Mouse (Mus musculus) T-helper 1 cell (primary cell): ENCODE data around the gene Dcbld2.

ENCODE experiments used
- in situ Hi-C: fragments of 300-600 bp; cut with MboI, MseI; formaldehyde crosslinking; loops from one replicate; pipeline ENCODE4 v1.15.1; 2025; ENCODE audit warnings: high pct_unique_total_duplicates

Gene Dcbld2

DNA sequence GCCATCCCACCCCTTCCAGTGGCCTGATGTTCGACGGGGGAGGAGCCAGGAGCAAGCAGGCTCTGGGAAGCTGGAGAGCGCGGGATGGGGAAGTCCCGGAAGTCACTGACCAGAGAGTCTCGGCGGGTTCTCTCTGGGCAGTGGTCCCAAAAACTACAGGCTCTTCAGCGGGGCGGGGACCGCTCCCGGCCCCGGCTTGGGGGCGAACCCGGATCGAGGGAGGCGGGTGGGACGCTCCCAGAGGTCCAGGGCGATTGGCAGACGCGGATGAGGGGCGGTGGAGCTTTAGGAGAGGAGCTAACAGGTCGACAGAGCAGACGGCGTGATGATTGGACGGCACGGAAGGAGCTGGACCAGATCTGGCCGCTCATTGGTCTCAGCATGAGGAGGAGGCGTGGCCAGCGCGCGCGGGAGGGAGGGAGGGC, at the start of gene Dcbld2:
Gene Dcbld2, plus strand, starts transcription at position 382 of the 425 bp plus-strand sequence.
- in situ Hi-C loops = no loop called here

DNA sequence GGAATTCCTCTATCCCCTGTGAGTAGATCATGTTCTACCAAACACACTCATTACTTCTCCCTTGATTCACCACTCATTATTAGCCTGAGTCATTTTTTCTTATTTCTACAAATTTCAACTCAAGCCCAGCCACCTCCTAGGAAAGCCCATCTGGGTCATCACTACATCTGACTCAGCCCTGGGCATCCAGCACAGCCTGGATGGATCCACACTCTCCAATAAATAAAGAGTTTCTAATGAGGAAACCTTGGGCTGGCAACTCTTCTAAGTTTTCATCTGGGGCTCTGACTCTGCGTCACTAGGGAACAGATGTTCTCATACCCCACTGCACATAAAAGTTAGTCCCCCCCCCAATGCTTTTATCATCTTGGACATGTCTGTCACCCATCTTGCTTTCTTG, 31.1 kb upstream of the Dcbld2 start:
- in situ Hi-C loops = no loop called here

DNA sequence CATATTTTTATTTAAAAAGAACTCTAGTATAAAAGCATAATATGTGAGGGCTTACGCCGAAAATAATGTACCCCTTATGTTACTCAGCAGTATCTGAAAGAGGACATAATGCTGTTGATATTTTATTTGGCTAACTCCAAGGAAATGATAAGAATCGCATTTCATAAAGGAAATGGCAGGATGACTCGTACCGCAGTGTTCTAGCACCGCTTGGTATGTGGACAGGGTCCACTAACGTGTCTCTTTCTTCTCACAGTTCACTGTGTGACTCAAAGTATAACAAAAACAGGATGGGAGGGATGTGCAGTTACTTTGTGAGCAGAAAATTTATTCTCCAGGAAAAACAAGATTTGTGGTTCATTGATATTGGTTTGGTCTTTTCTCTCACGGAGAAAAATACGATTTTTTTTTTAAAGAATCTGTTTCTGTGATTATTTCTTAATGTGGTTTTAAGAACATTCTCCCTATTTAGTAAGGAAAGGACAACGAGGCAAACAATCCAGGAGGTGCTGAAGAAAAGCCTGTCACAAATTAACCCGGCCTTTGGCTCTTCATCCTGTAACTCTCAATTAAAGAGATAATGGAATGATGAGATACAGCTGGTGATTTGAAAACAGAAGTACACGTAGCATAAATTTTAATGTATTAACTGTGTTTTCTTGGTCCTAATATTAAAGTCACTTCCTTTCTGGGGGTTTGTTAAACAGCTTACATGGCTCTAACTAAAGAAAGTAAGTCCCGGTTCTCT, 30.3 kb upstream of the Dcbld2 start:
- in situ Hi-C loops = no loop called here

DNA sequence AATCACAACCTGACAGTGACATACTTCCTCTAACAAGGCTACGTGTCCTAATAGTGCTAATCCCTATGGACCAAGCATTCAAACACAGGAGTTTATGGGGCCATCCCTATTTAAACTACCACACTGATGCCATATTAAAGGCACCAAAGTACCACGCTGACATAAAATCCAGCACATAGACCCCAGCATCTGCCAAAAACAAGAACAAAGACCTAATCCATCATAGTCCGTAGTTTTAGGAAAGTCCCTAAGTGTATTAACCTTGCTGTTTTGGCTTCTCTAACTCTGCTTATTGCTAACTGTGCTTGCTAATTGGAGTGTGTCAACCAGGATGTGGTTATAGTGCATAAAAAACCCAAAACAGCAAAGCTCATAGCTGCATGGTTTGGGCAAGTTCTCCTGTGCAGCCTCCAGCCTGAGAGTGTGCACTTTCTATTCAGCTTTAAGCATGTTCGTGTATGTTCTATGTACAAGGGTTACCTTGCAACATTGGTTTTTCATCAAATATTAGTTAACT, 21.9 kb upstream of the Dcbld2 start:
- in situ Hi-C loops = no loop called here

DNA sequence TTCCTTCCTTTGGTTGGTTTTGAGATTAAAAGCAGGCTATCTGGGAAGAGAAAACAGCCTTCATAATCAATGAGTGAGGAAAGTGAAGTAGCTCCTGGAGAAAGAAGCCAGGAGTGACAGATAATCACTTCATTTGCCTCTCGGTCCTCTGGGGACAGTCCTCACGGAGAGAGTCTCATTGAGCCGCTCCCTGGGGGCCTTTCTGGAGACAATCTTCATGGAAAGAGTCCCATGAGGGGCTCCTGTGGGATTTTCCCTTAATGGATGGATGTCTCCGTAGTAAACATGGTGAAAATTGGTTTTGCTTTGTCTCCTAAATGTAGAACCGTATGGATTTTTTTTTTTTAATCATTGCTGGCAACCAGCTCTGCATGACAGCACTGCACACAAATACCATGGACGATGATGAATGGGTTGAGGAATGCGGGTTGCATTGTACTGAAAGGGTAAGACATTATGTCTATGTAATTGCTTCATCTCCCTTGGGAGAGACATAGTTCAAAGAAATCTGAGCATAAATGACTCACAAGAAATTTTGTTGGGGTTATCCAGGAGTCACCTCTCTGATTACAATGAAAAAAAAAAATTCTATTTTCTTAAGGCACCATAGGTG, 19.0 kb upstream of the Dcbld2 start:
- in situ Hi-C loops = no loop called here

DNA sequence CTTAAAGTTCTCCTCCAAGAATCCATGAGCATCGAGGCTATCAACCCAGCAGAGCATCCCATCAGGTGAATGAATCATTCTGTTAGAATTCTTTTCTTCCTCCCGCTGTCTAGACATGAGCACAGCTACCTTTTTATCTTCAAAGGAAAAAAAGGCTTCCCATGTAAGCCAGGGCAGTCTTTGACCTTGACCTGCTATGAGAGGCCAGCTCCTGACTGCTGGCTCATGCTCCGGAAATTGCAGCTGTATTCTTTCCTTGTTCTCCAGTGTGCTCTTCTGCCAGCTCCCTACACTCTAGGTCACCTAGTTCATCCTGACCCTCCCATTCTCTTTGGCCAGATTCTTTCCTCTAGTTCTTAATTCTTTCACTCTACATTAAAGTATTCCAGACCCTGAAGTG, 15.2 kb upstream of the Dcbld2 start:
- in situ Hi-C loops = no loop called here

DNA sequence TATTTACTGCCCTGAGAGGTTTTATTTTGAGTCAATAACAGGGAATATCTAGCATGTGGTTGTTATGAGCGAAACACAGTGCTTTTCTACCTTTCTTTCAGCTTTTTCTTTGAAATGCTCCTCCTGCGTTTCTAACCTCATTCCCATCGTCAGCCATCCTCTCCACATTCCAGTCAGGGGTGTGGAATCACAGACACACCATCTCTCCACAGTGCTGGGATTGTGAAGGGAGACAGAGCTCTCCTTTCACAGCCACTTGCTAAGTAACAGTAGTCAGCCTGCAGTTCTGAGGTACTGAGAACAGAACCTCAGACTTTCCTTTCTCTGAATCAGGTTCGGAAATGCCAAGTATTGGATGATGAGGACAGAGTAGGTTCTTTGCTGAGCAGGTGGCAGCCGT, 14.1 kb upstream of the Dcbld2 start:
- in situ Hi-C loops = no loop called here

DNA sequence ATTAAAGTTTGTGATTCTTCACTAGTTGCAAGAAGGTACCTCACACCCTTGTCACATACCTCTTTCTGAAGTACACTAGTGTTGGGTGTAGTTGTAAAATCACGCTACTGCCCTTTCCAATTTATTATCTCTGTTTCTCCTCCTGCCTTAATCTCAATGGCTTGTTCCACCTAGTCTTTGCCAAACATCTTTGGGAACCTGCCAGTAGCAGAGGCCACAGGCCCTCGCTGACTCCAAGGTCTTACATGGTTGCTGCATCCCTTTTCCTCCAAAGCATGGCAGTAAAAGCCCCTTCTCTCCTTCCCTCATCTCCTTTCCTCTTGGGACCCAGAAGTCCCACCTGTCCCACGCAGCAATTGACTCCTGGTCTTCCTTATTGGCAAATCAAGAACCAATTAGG, 9.6 kb upstream of the Dcbld2 start:
- in situ Hi-C loops = no loop called here

DNA sequence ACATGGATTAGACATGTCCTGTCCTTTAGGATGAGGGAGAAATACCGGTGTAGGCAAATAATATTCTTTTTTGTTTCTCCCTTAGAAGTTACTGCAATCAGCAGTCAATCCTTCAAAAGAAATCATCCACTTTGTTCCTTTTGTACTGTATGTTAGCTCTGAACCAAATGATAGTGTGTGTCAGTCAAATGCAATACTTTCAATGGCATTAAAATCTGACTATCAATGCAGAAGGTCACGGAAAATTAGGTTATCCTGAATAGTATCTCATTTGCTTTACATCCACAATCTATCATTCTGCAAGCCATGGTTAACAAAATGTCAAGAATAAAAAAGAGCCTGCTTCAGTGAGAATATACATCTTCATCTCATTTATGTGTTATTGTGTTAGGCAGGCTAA, 7.2 kb upstream of the Dcbld2 start:
- in situ Hi-C loops = no loop called here

DNA sequence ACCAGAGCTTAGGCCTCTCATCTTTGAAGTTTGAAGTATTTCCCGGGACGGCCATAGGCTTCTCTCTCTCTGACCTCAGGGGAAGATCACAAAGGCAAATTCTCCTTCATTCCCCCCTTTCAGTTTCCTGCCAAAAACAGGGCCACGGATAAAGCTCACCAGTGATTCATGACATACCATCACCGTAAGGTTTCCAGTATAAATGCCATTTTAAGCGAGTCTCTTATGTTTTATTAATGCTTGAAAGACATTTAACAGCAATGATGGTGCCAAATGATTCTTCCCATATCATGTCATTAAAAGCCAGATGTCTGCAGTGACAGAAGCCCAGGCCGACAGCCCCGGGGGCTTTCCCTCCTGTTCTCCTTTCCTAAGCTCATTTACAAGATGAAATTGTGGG, 3.6 kb upstream of the Dcbld2 start:
- in situ Hi-C loops = no loop called here

DNA sequence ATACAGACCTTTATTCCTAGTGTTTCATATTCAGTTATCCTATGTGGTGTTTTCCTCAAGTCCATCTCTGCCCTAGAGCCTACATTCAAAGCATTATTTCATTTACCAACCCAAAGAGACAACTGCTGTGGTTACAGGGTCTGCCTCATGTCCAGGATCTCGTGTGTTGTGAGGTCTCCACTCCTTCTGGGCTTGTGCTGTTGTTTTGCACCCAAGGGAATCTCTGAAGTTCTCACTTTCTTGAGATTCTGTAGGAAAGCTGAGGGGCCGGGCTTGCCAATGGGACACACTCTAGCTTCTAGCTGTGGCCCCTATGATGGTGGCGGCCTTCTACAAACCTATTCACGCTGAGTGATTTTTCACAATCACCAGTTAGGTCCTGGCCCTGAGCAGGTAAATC, 3.0 kb upstream of the Dcbld2 start:
- in situ Hi-C loops = no loop called here

DNA sequence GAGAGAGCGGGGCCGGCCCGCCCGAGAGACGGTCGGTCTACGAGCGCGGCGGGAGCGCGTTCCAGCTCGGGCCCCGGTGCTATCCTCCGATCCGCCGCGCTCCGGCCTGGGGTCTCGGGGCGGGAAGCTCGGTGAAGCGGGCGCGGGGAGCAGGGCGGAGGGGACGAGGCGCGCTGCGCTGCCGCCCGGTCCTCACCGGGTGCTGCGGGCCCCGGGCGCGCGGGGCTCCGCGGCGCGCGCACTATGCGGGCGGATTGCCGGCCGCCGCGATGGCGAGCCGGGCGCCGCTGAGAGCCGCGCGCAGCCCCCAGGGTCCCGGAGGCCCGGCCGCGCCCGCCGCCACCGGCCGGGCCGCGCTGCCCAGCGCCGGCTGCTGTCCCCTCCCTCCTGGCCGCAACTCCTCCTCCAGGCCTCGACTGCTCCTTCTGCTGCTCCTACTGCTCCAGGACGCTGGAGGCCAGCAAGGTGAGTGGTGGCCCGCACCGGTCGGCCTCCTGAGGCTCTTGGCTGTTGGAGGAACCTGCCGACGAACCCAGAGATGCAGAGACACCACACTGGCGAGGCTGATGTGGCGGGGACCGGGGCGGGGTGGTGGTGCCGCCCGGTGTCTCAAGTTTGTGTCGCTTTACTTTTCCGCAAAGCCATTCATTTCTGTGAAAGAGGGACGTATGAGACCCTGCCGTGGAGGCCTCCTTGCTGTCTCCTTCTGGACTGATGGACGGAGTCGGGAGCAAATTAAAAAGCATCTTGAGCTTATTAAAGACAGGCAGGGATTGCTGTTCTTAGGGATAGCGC, 441 bp downstream of the Dcbld2 start:
- in situ Hi-C loops = no loop called here

DNA sequence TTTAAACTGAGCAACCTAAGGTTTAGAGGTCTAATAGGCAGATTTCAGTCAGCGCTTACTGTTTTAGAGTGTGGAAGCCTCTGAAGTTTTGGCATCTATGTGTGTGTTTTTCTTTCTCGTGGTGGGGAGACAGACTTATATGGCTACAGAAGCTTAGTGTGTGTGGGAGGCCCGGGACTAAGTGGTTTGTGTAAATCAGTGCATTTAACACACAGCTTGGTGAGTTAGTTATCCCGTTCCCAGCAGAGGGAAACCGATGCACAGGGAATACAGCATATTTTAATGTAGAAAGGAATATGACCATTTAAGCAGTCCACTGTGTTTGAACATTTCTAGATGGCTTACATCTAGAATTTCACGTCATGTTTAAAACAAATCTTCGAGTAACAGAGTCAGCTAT, 1.6 kb downstream of the Dcbld2 start:
- in situ Hi-C loops = no loop called here

DNA sequence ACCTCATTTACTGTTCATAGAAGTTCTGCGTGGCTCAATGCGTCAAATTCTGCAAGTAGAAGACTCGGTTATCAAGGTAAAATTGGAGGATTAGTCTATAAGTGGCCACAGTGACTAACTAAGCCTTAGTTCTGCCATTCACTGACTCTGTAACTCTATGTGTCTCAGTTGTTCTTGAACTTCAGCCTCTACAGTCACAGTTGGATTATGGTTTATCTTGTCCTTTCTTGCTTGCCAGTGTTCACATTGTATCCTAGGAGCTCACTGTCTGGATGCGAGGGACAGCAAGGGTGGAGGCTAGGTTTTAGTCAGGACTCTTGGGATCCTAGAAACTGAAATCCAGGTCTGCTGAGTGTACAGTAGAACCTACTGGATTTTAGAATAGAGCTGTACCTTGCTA, 6.6 kb downstream of the Dcbld2 start:
- in situ Hi-C loops = no loop called here

DNA sequence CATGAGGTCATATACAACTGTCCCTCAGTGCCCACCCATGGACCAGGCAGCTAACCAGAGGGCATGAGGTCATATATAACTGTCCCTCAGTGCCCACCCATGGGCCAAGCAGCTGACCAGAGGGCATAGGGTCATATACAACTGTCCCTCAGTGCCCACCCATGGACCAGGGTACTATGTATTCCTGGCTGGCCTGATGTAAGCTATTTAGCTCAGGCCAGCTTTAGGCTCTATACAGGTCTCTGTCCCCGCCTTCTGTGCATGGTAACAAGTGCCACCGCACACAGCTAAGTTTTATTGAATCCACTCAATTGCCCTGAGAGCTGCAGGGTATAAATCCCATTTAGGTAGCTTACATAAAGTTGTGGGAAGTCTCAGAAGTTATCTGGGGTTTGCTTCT, 7.3 kb downstream of the Dcbld2 start:
- in situ Hi-C loops = no loop called here

DNA sequence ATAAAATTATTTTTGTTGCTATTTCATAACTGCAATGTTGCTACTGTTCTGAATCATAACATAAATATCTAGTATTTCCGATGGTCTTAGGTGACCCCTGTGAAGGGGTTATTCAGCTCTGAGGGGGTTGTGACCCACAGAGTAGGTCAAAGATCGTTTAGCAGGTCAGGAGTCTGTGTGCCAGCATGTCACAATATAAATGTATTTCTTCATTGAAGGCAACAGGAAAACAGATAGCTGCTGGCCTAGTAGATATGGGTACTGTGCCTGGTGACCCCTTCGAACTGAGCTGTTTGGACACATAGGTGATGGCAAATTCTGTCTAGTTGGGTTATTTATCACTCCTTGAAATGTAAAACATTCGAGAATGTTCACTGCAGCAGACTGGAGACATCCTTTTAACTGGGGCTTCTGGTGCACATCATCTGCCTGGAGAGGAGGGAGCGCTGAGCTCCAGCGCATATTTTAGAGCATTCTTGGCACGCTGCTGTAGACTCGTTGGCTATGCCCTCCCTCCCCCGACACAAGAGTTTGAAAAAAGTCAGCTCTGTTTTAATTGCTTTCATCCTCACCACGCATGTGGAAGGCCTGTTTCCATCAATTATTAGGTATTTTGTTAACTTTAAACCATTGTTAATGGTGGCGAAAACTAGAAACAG, 13.6 kb downstream of the Dcbld2 start:
- in situ Hi-C loops = no loop called here

DNA sequence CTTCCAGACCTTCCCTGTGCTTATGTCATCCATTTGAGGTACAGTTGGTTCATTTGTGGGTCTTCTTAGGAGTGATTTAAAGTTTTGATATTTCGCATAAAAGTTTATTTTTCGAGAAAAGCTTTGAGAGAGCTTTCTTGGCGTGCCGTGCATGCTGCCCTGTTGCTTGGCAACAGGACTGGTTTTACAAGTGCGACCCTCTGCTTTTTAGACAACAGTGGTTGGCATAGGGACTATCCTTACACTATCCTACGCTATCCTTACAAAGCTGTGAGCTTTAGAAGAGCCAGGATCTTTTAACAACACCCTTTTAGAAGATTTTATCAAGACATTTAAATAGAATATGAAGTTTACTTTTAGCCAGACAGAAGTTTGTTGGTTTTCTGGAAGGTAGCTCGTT, 22.0 kb downstream of the Dcbld2 start:
- in situ Hi-C loops = loop anchor here (25.0 kb wide), 1 partner anchor 982 kb away; the partner anchor contains the start of gene Gabrr3

DNA sequence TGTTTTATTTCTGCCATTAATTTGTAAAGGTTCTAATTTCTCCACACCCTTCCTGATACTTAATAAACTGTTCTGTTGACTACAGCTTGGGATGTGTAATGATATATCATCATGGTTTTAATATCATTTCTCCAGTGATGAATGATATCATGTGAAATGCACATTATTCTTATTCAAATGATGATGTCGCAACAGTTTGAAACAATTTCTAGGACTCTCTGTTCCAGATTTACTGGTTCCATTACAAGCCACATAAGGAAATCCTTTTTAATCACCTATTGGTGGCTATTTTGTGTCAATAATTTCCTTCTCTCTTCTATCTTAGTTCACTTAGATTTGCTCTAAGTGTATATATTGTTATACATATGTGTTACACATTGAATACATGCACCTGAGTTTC, 24.1 kb downstream of the Dcbld2 start:
- in situ Hi-C loops = loop anchor here (25.0 kb wide), 1 partner anchor 980 kb away; the partner anchor contains the start of gene Gabrr3

DNA sequence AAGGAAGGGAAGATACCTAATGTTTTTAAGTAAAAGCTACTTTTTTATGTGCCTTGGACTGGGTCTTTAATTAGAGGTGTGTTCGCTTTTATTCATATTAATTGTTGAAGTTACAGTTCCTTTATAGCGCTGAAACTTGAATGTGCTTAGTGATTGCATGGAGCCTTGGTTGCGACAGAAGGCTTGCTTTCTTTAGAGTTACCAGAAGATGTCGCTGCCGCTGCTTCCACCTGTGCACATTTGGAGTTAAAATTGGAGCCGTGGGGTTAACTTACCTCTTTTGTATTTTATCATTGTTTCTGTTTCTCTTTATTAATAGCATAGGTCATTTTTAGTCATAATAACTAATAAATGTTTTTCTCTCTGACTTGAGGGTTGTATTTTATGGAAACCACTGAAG, 36.5 kb downstream of the Dcbld2 start:
- in situ Hi-C loops = loop anchor here (25.0 kb wide), 1 partner anchor 968 kb away; the partner anchor contains the start of gene Gabrr3

DNA sequence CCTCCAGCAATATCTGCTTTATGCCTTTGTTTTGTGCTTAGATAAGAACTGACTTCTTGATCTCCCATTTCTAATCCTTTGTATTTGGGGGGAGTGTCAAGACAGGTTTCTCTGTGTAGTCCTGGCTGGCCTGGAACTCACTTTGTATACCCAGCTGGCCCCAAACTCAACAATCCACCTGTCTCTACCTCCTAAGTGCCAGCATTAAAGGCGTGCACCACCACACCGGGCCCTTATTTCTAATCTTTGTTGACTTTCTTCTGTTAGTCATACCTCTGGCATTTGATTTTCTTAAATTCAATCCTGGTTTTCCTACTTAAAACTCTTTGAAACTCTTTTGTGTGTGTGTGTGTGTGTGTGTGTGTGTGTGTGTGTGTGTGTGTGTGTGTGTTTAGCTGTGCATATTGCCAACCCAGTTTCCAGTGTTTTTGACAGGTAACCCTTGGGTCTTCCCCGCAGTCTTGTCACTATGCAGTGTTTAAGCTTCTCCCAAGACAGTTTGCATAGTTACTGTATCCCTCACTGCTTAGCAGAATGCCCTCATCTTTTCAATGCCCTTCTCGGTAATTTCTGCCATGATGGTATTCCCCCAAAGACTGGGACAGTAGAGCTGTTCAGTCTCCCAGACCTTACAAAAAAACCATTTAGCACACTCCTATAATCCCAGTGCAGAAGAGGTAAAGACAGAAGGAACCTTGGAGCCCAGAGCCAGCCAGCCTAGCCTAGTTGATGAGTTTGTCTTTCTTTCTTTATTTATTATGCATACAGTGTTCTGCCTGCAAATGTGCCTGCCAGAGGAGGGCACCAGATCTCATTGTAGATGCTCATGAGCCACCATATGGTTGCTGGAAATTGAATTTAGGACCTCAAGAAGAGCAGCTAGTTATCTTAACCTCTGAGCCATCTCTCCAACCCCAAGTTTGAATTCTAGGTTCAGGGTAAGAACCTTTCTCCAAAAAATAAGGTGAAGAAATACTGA, 38.3 kb downstream of the Dcbld2 start:
- in situ Hi-C loops = loop anchor here (25.0 kb wide), 1 partner anchor 966 kb away; the partner anchor contains the start of gene Gabrr3
